Mouse (Mus musculus) bone marrow, adult 2 months (tissue): ENCODE results near the gene Prx.

Experiments used
- CTCF ChIP-seq: fragments of 200-500 bp; IDR thresholded peaks from 2 replicates; pipeline ENCODE4 v1.5.1; 2011; ENCODE audit warnings: low read length, control low read depth; ENCODE audit not compliant: control insufficient read depth, insufficient read depth
- POLR2A ChIP-seq: fragments of 200-500 bp; IDR thresholded peaks from 2 replicates; pipeline ENCODE4 v1.6.1; 2011; ENCODE audit warnings: low read depth, mild to moderate bottlenecking, control low read depth, low read length, borderline replicate concordance; ENCODE audit not compliant: control insufficient read depth

DNA sequence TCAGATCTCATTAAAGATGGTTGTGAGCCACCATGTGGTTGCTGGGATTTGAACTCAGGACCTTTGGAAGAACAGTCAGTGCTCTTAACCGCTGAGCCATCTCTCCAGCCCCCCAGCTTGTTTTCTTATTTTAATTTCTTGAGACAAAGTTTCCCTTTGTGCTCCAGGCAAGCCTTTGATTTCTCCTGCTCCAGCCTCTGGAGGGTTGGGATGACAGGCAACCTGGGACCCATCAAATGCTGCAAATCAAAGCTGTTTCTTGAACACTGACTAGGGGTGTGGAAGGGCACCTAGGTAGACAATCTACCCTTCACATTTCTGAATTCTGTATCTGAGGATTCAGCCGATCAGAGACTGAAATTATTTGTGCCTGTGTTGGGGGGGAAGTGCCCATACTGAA, 11.7 kb downstream of the Prx start:
- TF ChIP-seq CTCF (no peak), POLR2A (no peak)
